Mouse (Mus musculus) B cell, adult 2 months (primary cell): ENCODE measurements around the gene Angptl2.

Source experiments
- DNase-seq, 2 experiments: peaks; one replicate each; pipeline ENCODE4 v3.0.0; 2022

Gene Angptl2

DNA sequence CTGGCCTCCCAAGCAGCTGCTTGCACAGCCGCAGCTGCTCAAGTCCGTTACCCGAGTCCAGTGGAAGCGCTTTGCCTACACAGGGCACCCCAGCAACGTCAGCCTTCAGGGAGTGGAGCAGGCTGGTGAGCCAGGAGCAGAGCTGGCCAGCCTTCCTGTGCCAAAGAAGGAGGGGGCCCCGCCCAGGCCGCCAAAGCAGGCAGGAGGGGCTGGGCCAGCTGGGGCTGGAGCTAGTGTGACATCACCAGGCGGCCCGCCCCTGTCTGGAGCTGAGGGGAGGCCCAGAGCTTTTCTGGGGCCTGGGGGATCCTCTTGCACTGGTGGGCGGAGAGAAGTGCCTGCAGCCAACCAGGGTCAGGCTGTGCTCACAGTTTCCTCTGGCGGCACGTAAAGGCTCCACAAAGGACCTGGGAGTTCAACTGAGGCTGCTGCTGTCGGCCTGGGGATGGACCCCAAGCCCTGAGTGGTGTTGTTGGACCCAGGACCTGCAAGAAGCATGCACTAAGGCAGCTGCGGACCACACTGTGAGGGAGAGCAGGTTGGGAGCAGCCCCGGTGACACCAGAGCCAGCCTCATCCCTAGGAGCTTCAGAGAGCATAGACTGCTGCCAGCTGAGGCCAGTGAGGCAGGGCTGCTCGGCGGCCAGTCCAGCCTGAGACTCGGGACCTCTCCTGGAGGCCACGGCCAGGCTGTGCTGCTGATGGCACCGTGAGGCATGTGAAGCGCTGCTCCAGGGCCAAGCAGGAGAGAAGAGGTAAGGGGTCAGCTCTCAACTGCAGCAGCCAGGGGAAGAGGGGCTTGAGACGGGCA lies at the start of gene Angptl2:
Gene Angptl2, plus strand, starts transcription at position 370 of the 810 bp plus-strand sequence.
- DNase-seq = peak in 1 of 2 experiments; percentile 8

DNA sequence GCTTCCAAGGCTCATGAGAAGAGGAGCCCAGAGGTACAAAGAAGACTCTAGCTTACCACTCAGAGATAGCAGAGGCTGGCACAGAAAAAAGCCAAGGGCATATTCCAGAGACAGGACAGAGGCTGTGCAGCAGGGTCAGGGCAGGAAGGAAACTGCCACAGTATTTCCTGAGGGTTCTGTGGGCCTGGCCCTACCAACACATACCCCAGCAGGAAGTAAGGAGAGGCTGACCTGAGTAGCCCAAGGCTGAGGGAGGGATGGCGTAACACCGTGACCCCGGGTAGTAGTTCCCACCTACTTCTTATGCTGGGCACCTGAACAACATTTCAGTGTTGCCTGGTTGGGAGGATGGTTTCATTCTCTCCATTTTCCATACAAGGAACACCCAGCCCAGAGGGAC lies 48.8 kb upstream of the Angptl2 start:
- DNase-seq = no peak

DNA sequence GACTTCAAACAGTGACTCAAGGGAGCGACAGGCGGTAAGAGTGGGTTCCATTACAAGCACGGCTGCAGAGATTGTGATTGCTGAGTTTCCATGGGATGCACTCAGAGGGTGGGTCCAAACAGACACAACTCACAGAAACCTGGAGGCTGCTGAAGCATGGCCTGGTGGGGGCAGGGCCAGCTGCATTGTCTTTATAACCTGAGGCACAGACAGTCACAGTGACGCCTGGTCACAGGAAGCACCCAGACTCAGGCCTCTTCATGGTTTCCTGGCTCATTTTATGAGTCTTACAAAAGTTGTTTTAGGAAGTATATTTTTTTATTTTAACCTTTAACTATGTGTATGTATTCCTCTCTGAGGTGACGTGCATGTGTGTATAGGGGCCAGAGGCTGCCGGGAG lies 46.4 kb upstream of the Angptl2 start:
- no peak for DNase-seq

GRCm38 (mm10) chr2:33170777-33171565 lies 44.9 kb upstream of the Angptl2 start:
- DNase-seq = no peak

DNA sequence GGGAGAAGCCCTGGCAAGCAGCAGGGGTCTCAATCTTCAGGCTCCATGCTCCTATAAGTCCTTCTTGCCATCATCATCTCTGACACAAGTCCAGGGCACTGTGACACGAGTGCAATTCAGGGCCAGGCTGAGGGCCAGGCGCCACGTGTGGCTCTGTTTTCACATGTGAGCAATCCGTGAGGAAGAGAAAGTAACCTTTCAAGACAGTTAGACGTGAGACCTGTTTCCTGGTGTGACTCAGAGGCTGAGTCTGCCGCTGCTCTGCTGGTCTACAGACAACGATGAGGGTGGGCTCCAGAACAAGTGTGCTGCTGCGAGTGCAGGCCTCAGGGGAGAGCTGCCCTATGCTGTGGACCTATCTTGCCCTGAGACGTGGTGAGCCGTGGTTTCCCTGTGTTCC lies 42.7 kb upstream of the Angptl2 start:
- DNase-seq = no peak

DNA sequence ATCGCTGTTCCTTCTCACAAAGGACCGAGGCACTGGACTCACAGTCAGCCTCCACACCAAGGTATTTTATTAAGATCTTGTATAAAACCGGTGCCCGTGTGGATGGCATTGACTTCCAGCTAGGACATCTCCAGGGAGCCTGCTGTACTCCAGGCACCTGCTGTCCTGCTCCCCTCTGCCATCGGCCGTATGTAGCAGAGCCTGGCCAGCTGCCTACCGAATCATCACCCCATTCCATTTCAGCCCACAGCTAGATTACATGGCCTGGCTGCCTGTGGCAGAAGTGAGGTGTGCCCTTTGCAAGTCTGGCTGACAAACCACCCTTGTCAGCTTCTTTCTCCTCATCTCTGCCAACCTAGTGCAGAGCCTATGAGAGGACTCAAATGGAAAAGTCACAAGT lies 42.2 kb upstream of the Angptl2 start:
- DNase-seq = no peak

DNA sequence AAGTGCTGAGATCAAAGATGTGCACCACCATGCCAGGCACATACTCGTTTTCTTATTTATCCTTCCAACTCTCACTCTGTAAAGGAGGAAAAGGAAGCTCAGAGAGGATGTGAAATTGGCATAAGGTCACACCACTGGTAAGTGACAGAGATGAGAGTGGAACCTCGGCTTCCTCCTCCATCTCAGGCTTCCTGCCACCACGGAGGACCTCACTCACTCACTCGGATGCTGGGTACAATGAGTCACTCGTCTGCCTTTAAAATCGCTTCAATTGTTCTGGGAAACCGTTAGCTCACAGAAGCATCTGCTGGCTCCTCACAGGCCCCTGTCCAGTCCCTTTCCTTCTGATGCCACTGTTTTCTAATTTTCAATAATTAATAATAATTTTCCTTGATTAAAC lies 39.4 kb upstream of the Angptl2 start:
- DNase-seq = no peak

DNA sequence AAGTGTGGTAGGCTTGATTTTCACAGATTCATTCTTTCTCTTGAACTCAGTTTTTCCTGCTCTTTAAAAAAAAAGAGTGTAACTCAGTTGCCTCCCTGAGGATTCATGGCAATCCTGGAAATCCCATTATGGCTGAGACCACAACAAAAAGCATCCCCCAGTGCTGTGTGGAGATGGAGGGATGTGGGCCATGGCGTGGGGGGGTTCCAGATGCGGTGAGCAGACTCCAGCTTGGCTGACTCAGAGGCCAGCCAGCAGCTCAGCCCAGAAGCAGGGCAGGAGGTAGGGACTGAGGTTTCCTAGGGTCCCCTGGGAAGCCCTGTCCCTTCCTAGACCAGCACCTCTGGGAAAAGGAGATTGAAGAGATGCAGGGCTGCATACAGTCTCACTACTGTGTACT lies 38.9 kb upstream of the Angptl2 start:
- no peak for DNase-seq

DNA sequence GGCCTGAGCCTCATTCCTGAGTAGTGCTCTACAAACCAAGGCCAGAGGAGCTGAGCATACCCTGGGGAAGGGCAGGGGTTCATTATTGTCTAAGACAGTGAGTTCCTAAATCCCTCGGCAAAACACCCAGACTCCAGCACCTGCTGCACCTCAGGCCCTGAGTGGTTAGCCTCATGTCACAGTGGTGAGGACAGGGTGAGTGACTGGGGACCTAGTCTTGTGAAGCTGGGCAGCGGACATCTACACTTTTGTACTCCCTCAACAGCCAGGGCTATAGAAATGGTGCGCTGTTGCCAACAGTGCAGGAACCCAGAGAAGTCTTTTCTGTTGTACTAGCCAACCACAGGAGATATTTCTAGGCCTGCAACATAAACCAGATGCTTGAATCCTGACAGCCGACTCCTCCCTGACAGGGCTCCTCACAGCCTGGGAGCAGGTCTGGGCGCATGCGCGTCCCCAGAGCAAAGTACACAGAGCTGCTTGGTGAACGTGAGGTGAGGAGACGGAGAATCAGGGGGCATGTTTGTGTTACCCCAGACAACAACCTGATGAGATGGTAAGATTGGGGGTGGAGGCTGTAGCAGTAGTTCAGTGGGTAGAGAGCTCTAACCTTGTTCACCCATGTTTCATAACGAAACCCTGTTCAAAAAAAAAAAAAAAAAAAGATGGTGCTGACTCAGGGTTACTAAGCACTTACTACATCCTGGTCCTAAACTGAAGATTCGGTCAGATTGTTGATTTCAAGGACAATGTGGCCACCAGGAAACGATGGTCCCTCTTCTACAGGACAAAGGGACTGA lies 38.2 kb upstream of the Angptl2 start:
- DNase-seq = no peak

- no peak for DNase-seq
These were observed 37.5 kb upstream of the Angptl2 start for GRCm38 (mm10) chr2:33178243-33178932.

GRCm38 (mm10) chr2:33179171-33179929 lies 36.5 kb upstream of the Angptl2 start:
- DNase-seq = no peak

GRCm38 (mm10) chr2:33179930-33180630 lies 35.8 kb upstream of the Angptl2 start:
- no peak for DNase-seq

- DNase-seq = no peak
These were observed 32.5 kb upstream of the Angptl2 start for GRCm38 (mm10) chr2:33183321-33183720.

DNA sequence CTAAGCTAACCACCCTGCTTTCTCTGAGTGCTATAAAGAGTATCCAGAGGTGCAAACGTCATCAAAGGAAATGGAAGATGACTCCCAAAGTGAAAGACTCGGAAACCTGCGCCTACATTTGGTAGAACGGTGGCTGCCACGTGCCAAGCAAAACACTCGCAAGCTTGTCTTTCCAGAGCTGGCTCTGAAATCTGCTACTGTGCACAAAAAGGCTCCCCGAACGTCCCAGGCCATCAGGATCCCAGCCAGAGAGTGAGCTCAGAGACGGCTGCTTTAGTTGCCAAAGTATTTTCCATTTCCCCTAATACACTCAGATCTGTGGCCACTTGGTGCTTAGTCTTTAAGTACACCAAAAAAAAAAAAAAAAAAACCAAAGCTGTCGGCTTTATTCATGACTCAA lies 31.2 kb upstream of the Angptl2 start:
- DNase-seq = no peak

GRCm38 (mm10) chr2:33185258-33185657 lies 30.6 kb upstream of the Angptl2 start:
- peak; percentile 21 to 31 for DNase-seq

- DNase-seq = no peak
These were observed 29.4 kb upstream of the Angptl2 start for GRCm38 (mm10) chr2:33186505-33186904.

DNA sequence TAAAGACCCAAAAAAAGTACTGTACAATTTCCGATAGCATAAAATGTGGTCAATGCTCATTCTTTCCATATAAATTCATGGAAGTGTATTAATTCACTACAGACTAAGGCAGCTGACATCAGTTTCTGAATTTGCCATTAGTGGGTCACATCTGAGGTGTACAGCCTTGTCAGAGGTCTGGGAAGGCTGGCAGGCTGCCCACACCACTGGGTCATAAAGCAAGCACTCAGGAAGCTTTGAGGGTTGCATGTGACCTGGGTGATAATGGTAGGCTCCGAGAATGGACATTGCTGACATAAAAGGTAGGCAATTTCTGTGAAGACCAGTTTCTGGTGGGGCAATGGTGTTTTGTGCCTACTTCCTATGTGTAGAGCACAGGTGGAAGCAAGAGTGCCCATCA lies 28.0 kb upstream of the Angptl2 start:
- DNase-seq = no peak

GRCm38 (mm10) chr2:33188925-33189670 lies 26.8 kb upstream of the Angptl2 start:
- no peak for DNase-seq

- no peak for DNase-seq
These were observed 25.9 kb upstream of the Angptl2 start for GRCm38 (mm10) chr2:33189976-33190375.

GRCm38 (mm10) chr2:33200368-33201068 lies 15.4 kb upstream of the Angptl2 start:
- DNase-seq = no peak
